Mouse (Mus musculus) forebrain, embryonic 16.5 days (tissue): ENCODE measurements at regions not wholly inside any gene's neighbourhood (a gene's known extent, or its start where the extent isn't known, plus 50 kb on each side); places are given as distances from the start of the nearest gene placed in this dataset.

ENCODE experiments used
- ATAC-seq: fragments of 200-750 bp; cut with Nextera tagmentation; 2 replicates; pipeline ENCODE4 v1.8.0; 2017; ENCODE audit warnings: mild to moderate bottlenecking, moderate library complexity
- H3K27ac ChIP-seq: fragments of 300-500 bp; sonication (generic); 2 replicates; pipeline ENCODE4 v1.5.1; 2014; ENCODE audit warnings: low read length, control low read depth
- H3K27me3 ChIP-seq: fragments of 300-500 bp; sonication (generic); replicated peaks from 2 replicates; pipeline ENCODE4 v1.6.1; 2014; ENCODE audit warnings: low read length; ENCODE audit not compliant: control insufficient read depth, insufficient read depth
- H3K36me3 ChIP-seq: fragments of 300-500 bp; sonication (generic); 2 replicates; pipeline ENCODE4 v1.6.1; 2014; ENCODE audit not compliant: control insufficient read depth, insufficient read depth
- H3K4me1 ChIP-seq: fragments of 300-500 bp; sonication (generic); replicated peaks from 2 replicates; pipeline ENCODE4 v1.6.1; 2014; ENCODE audit warnings: low read length; ENCODE audit not compliant: control insufficient read depth, insufficient read depth
- H3K4me2 ChIP-seq: fragments of 300-500 bp; sonication (generic); 2 replicates; pipeline ENCODE4 v1.6.1; 2014; ENCODE audit warnings: mild to moderate bottlenecking, low read length, control low read depth
- H3K4me3 ChIP-seq: fragments of 300-500 bp; sonication (generic); replicated peaks from 2 replicates; pipeline ENCODE4 v1.5.1; 2014; ENCODE audit warnings: mild to moderate bottlenecking, low read length, control low read depth
- H3K9ac ChIP-seq: fragments of 300-500 bp; sonication (generic); replicated peaks from 2 replicates; pipeline ENCODE4 v1.6.1; 2014; ENCODE audit warnings: low read depth, low read length, control low read depth
- H3K9me3 ChIP-seq: fragments of 300-500 bp; sonication (generic); 2 replicates; pipeline ENCODE4 v1.6.1; 2016; ENCODE audit warnings: low read length; ENCODE audit not compliant: control insufficient read depth
- WGBS: fragments of 180-500 bp; shearing (Covaris S2); extraction: QIAGEN DNeasy Blood & Tissue Kit; methylation state at CpG from one replicate; pipeline ENCODE4 v1.1.7; 2014; 5-methylcytosine and 5-hydroxymethylcytosine counted together

DNA sequence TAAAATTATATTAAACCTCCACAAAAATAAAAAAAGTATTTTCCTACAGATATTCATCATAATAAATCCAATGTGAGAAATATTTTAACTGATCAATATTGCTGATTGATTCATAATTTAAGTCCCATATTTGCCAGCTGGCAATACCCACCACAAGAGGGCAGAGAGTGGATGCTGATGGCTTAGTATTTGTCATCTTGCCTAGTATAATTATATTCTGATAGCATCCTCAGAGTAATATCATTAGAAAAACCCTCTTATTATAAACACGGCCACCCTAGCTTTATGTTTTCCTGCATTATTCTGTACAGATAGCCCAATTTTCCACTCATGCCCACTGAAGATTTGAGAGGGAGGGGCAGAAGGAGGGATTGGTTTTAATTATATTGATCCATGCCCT, 436.4 kb downstream of the Cps1 start:
- H3K27me3 ChIP-seq = no peaks in the 10 kb centered on the region
- H3K36me3 ChIP-seq = no peaks in the 10 kb centered on the region
- no peak for ATAC-seq
- no peak overlapping the region for H3K9ac ChIP-seq
- no peaks in the 10 kb centered on the region for H3K9me3 ChIP-seq
- no peak overlapping the region for H3K4me2 ChIP-seq
- no peaks in the 10 kb centered on the region for H3K4me1 ChIP-seq
- H3K27ac ChIP-seq = no peak overlapping the region
- WGBS = 44% methylated on average over 1 of the region's 1 CpGs
- no peak overlapping the region for H3K4me3 ChIP-seq

DNA sequence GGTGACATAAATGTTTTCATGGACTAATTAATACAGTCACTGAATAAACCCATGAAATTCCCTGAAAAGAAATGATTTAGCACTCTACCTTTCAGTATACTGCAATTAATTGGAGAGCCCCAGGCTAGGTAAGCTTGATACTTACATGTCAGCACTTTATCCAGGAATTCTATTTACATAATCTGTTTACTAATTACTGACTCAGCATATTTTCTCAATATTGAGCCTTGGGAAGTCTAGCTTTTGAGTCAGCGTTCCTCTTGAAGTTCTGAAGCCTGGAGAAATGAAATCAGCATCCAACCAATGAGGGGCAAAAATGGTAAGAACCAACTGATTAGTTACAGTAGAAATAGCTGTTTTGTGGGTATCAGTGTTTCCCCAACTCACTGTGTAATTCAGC, 448.8 kb downstream of the Cps1 start:
- Histone ChIP-seq H3K9ac (no peak overlapping the region), H3K4me3 (no peak overlapping the region), H3K27me3 (no peaks in the 10 kb centered on the region), H3K9me3 (no peaks in the 10 kb centered on the region), H3K4me2 (no peak overlapping the region), H3K27ac (no peak overlapping the region), H3K36me3 (no peaks in the 10 kb centered on the region), H3K4me1 (no peaks in the 10 kb centered on the region)
- 63% methylated on average over 1 of the region's 1 CpGs for WGBS
- no peak for ATAC-seq

GRCm38 (mm10) chr1:67579732-67580131, 456.9 kb downstream of the Cps1 start:
- Histone ChIP-seq H3K9me3 (no peaks in the 10 kb centered on the region), H3K4me1 (no peaks in the 10 kb centered on the region), H3K36me3 (no peaks in the 10 kb centered on the region), H3K27ac (no peak overlapping the region), H3K27me3 (no peaks in the 10 kb centered on the region), H3K4me2 (no peak overlapping the region), H3K9ac (no peak overlapping the region), H3K4me3 (no peak overlapping the region)
- no peak for ATAC-seq
- 86% methylated on average over 2 of the region's 2 CpGs for WGBS
